21 mouse cellular contexts compared by ENCODE assay signal in the genomic region with DNA sequence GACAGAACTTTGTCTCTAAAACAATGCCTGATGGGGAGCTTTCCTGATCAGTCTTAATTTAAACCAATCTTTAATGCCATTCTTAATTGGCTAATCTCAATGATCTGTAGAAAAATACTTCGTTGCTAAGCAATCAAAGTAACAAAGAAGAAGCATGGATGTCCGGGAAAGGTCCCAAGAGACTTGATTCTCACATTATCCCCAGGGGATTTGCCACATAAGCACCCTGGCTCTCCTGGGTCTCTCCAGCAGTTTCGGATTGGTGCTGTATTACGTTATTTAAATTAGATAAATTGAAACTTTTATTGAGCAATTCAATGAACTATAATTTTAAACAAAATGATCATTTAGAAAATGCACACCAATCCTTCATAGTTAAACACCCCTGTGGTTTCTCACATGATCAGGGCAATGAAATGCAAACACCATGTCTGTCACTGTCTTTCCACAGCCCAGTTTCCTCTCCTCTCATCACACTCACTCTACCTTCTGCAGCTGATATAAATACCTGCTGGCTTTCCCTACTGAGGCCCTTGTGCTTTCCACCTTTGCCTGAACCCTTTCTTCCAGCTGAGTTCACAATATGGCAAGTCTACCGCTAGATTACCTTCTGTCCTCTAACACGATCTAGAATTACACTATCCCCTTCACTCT. TPM values are rescaled to one million over a fixed set of nuclear protein-coding genes. Genes with fewer than 3 reads are reported as not detected.
DNase-seq lines count a peak whose midpoint lies in the region; ATAC-seq lines count a peak whose summit lies in the region.
"Had no signal": no experiment of that assay in that cellular context is flagged by ENCODE, and none has a peak within 500 bp of the region (broad histone marks: within the 10 kb centered on the region; RNA-seq: fewer than 3 reads in every experiment).

No protein-coding gene starts in this region.

- H3K27me3 ChIP-seq in hindbrain, embryonic 13.5 days, result no peaks in the 10 kb centered on the region
- H3K27me3 ChIP-seq in hindbrain, embryonic 10.5 days (ENCODE audit: insufficient read depth, poor library complexity, severe bottlenecking), result no peaks in the 10 kb centered on the region
- H3K27me3 ChIP-seq in midbrain, embryonic 14.5 days (ENCODE audit: control insufficient read depth, insufficient read depth, low read length), result no peaks in the 10 kb centered on the region
- H3K27me3 ChIP-seq in midbrain, embryonic 10.5 days (ENCODE audit: low read depth, poor library complexity, severe bottlenecking), result no peaks in the 10 kb centered on the region
- H3K27me3 ChIP-seq in forebrain, embryonic 14.5 days (replicated peaks; ENCODE audit: control insufficient read depth, insufficient read depth, low read length), result no peaks in the 10 kb centered on the region
- no peaks in the 10 kb centered on the region for H3K27me3 ChIP-seq in neural tube, embryonic 15.5 days (replicated peaks)
- H3K27me3 ChIP-seq in heart, embryonic 10.5 days (ENCODE audit: insufficient read depth, poor library complexity, severe bottlenecking), result no peaks in the 10 kb centered on the region
- H3K27me3 ChIP-seq: kidney, embryonic 15.5 days; limb, embryonic 15.5 days had no signal

- H3K36me3 ChIP-seq in hindbrain, embryonic 13.5 days, result peaks cover 19% of the 10 kb centered on the region
- H3K36me3 ChIP-seq in hindbrain, embryonic 10.5 days, result no peaks in the 10 kb centered on the region
- H3K36me3 ChIP-seq in midbrain, embryonic 14.5 days (ENCODE audit: control insufficient read depth, insufficient read depth, low read length), result peaks cover 20% of the 10 kb centered on the region
- H3K36me3 ChIP-seq in midbrain, embryonic 10.5 days, result no peaks in the 10 kb centered on the region
- peaks cover 13% of the 10 kb centered on the region; the same call in 1 of the 2 replicates for H3K36me3 ChIP-seq in forebrain, embryonic 14.5 days (ENCODE audit: control insufficient read depth, insufficient read depth, low read length)
- peaks cover 8% of the 10 kb centered on the region; the same call in 1 of the 2 replicates for H3K36me3 ChIP-seq in neural tube, embryonic 15.5 days
- H3K36me3 ChIP-seq in heart, embryonic 10.5 days, result 0 out of 2 replicates have a peak, but pooled peaks cover 3% of the 10 kb centered on the region
- H3K36me3 ChIP-seq: limb, embryonic 15.5 days had no signal

- no peak for DNase-seq in hindbrain, embryonic 10.5 days (ENCODE audit: low spot score)
- peak; percentile 50 for DNase-seq in midbrain, embryonic 14.5 days
- no peak for DNase-seq in midbrain, embryonic 10.5 days (ENCODE audit: low spot score)
- DNase-seq in forebrain, embryonic 14.5 days (ENCODE audit: low spot score), result peak; percentile 72
- no peak for DNase-seq in heart, embryonic 10.5 days (ENCODE audit: low spot score)
- DNase-seq: adrenal gland, postnatal 36 days; cerebellum, adult 11 months; cerebellum, adult 9-11 months; gastrocnemius, adult 2 months; kidney, postnatal 36 days; layer of hippocampus, adult 9-11 months; left cerebral cortex, postnatal 4 days; lung, embryonic 14.5 days; thymus, postnatal 14 days had no signal

- no peak overlapping the region for H3K4me3 ChIP-seq in hindbrain, embryonic 13.5 days
- H3K4me3 ChIP-seq in hindbrain, embryonic 10.5 days, result no peak overlapping the region
- no peak overlapping the region for H3K4me3 ChIP-seq in midbrain, embryonic 14.5 days (replicated peaks; ENCODE audit: low read depth, low read length)
- no peak overlapping the region for H3K4me3 ChIP-seq in midbrain, embryonic 10.5 days
- no peak overlapping the region for H3K4me3 ChIP-seq in forebrain, embryonic 14.5 days (ENCODE audit: low read depth, low read length)
- H3K4me3 ChIP-seq in neural tube, embryonic 15.5 days (replicated peaks), result no peak overlapping the region
- H3K4me3 ChIP-seq in heart, embryonic 10.5 days, result no peak overlapping the region
- H3K4me3 ChIP-seq: gastrocnemius, adult 2 months; kidney, embryonic 15.5 days; limb, embryonic 15.5 days had no signal

- 54% methylated on average over 6 of the region's 6 CpGs for WGBS in hindbrain, embryonic 13.5 days
- whole genome bisulfite sequencing in hindbrain, embryonic 10.5 days, result 75% methylated on average over 6 of the region's 6 CpGs
- WGBS in midbrain, embryonic 14.5 days, result 52% methylated on average over 6 of the region's 6 CpGs
- 57% methylated on average over 6 of the region's 6 CpGs for WGBS in midbrain, embryonic 10.5 days
- WGBS in forebrain, embryonic 14.5 days, result 28% methylated on average over 6 of the region's 6 CpGs
- WGBS in neural tube, embryonic 15.5 days, result 46% methylated on average over 6 of the region's 6 CpGs
- WGBS in heart, embryonic 10.5 days, result 69% methylated on average over 6 of the region's 6 CpGs

- 0 out of 2 replicates have a peak, but pooled peaks cover 8% of the 10 kb centered on the region for H3K4me1 ChIP-seq in hindbrain, embryonic 13.5 days (replicated peaks)
- peaks cover 4% of the 10 kb centered on the region; the same call in 1 of the 2 replicates for H3K4me1 ChIP-seq in hindbrain, embryonic 10.5 days (replicated peaks)
- H3K4me1 ChIP-seq in midbrain, embryonic 14.5 days (ENCODE audit: control insufficient read depth, insufficient read depth, low read length), result no peaks in the 10 kb centered on the region
- H3K4me1 ChIP-seq in midbrain, embryonic 10.5 days, result peaks cover 12% of the 10 kb centered on the region
- peaks cover 2% of the 10 kb centered on the region; the same call in 1 of the 2 replicates for H3K4me1 ChIP-seq in forebrain, embryonic 14.5 days (ENCODE audit: control insufficient read depth, insufficient read depth, low read length)
- H3K4me1 ChIP-seq in neural tube, embryonic 15.5 days, result peaks cover 6% of the 10 kb centered on the region; the same call in 1 of the 2 replicates
- no peaks in the 10 kb centered on the region for H3K4me1 ChIP-seq in heart, embryonic 10.5 days
- H3K4me1 ChIP-seq: kidney, embryonic 15.5 days; limb, embryonic 15.5 days had no signal

- H3K27ac ChIP-seq in hindbrain, embryonic 13.5 days, result 0 out of 2 replicates have a peak overlapping the region, but pooled peaks have one; percentile 8
- no peak overlapping the region for H3K27ac ChIP-seq in hindbrain, embryonic 10.5 days
- H3K27ac ChIP-seq in midbrain, embryonic 14.5 days (replicated peaks; ENCODE audit: low read depth, low read length), result no peak overlapping the region
- H3K27ac ChIP-seq in midbrain, embryonic 10.5 days (replicated peaks), result no peak overlapping the region
- H3K27ac ChIP-seq in forebrain, embryonic 14.5 days (ENCODE audit: low read depth, low read length), result peak overlapping the region; percentile 44; the same call in 1 of the 2 replicates
- no peak overlapping the region for H3K27ac ChIP-seq in neural tube, embryonic 15.5 days (replicated peaks)
- no peak overlapping the region for H3K27ac ChIP-seq in heart, embryonic 10.5 days
- H3K27ac ChIP-seq: gastrocnemius, adult 2 months; kidney, embryonic 15.5 days; limb, embryonic 15.5 days; liver, embryonic 14.5 days had no signal

- H3K4me2 ChIP-seq in hindbrain, embryonic 13.5 days, result no peak overlapping the region
- H3K4me2 ChIP-seq in midbrain, embryonic 14.5 days (ENCODE audit: low read length), result no peak overlapping the region
- H3K4me2 ChIP-seq in forebrain, embryonic 14.5 days (ENCODE audit: low read length), result no peak overlapping the region
- H3K4me2 ChIP-seq in neural tube, embryonic 15.5 days, result no peak overlapping the region
- H3K4me2 ChIP-seq: kidney, embryonic 15.5 days; limb, embryonic 15.5 days; lung, embryonic 14.5 days had no signal

- H3K9ac ChIP-seq in hindbrain, embryonic 13.5 days, result no peak overlapping the region
- no peak overlapping the region for H3K9ac ChIP-seq in midbrain, embryonic 14.5 days (replicated peaks; ENCODE audit: low read length)
- H3K9ac ChIP-seq in forebrain, embryonic 14.5 days (ENCODE audit: low read length), result no peak overlapping the region
- H3K9ac ChIP-seq in neural tube, embryonic 15.5 days (replicated peaks), result no peak overlapping the region
- H3K9ac ChIP-seq: kidney, embryonic 15.5 days; limb, embryonic 15.5 days; liver, embryonic 14.5 days; lung, embryonic 14.5 days had no signal

- 0 out of 2 replicates have a peak, but pooled peaks have one; percentile 44 for ATAC-seq in hindbrain, embryonic 13.5 days (ENCODE audit: low FRiP score)
- no peak for ATAC-seq in midbrain, embryonic 14.5 days (ENCODE audit: low FRiP score, low TSS enrichment)
- peak; percentile 76 for ATAC-seq in forebrain, embryonic 14.5 days
- ATAC-seq in neural tube, embryonic 15.5 days (ENCODE audit: low FRiP score), result peak; percentile 56; the same call in 1 of the 2 replicates
- ATAC-seq: CD4-positive, CD25-positive, alpha-beta regulatory T cell, adult 4 months; intestine, postnatal 0 days had no signal

- no peaks in the 10 kb centered on the region for H3K9me3 ChIP-seq in hindbrain, embryonic 13.5 days
- no peaks in the 10 kb centered on the region for H3K9me3 ChIP-seq in hindbrain, embryonic 10.5 days
- H3K9me3 ChIP-seq in midbrain, embryonic 14.5 days (ENCODE audit: control insufficient read depth, low read length), result no peaks in the 10 kb centered on the region
- H3K9me3 ChIP-seq in midbrain, embryonic 10.5 days (replicated peaks), result no peaks in the 10 kb centered on the region
- H3K9me3 ChIP-seq in forebrain, embryonic 14.5 days (replicated peaks; ENCODE audit: control insufficient read depth, low read length), result no peaks in the 10 kb centered on the region
- no peaks in the 10 kb centered on the region for H3K9me3 ChIP-seq in neural tube, embryonic 15.5 days (replicated peaks)
- H3K9me3 ChIP-seq in heart, embryonic 10.5 days, result no peaks in the 10 kb centered on the region
- H3K9me3 ChIP-seq: kidney, embryonic 15.5 days; limb, embryonic 15.5 days had no signal

RNA-seq across cellular contexts. Expression of gene Cttnbp2, which starts 22.3 kb away (rescaled TPM):
- polyA plus RNA-seq in hindbrain, embryonic 13.5 days (2015; fragmentation: Nextera tagmentation; extraction: Ambion mirVana), result 44.6 and 50.9 TPM in 2 replicates
- 16.2 and 16.8 TPM in 2 replicates for polyA plus RNA-seq in hindbrain, embryonic 10.5 days (2016; fragmentation: Nextera tagmentation; extraction: Ambion mirVana)
- polyA plus RNA-seq in midbrain, embryonic 14.5 days (2014; fragmentation: Nextera tagmentation; extraction: Ambion mirVana), result 37.9 and 51.8 TPM in 2 replicates
- 8.1 and 11.6 TPM in 2 replicates for polyA plus RNA-seq in midbrain, embryonic 10.5 days (2016; fragmentation: Nextera tagmentation; extraction: Ambion mirVana)
- polyA plus RNA-seq in forebrain, embryonic 14.5 days (2014; fragmentation: Nextera tagmentation; extraction: Ambion mirVana), result 55.7 and 74.7 TPM in 2 replicates
- 46.5 and 58.6 TPM in 2 replicates for polyA plus RNA-seq in neural tube, embryonic 15.5 days (2015; fragmentation: Nextera tagmentation; extraction: Ambion mirVana)
- polyA plus RNA-seq in heart, embryonic 10.5 days (2016; fragmentation: Nextera tagmentation; extraction: Ambion mirVana), result 9.2 TPM in 2 replicates

Comparison
In these comparisons a context has a peak if more than half of its experiments do, and no peak if none do; other contexts are left out.
1. H3K27ac ChIP-seq: peak in hindbrain, embryonic 13.5 days (single experiment) and forebrain, embryonic 14.5 days (single experiment); none in hindbrain, embryonic 10.5 days (single experiment), midbrain, embryonic 14.5 days (single experiment), midbrain, embryonic 10.5 days (single experiment), neural tube, embryonic 15.5 days (single experiment) and heart, embryonic 10.5 days (single experiment).
2. DNase-seq: peak in midbrain, embryonic 14.5 days (single experiment) and forebrain, embryonic 14.5 days (single experiment); none in hindbrain, embryonic 10.5 days (single experiment), midbrain, embryonic 10.5 days (single experiment) and heart, embryonic 10.5 days (single experiment).